Mouse (Mus musculus): ENCODE data around the gene Ciart. TPM values are rescaled to one million over a fixed set of nuclear protein-coding genes. Genes with fewer than 3 reads are reported as not detected.

The Ciart gene
- polyA plus RNA-seq, 1 experiment = 63.6 TPM

GRCm38 (mm10) chr3:95855502-95856089, 26.5 kb downstream of the Ciart start, which contains the start of gene Prpf3:
Gene Prpf3, minus strand, starts transcription at chr3:95855885.
- Histone ChIP-seq H3K27ac (ENCODE audit: insufficient read depth, low read length) (peak within 1 kb of the TSS; percentile 51; the same call in 1 of the 2 replicates), H3K4me1 (ENCODE audit: control insufficient read depth, insufficient read depth, low read length) (no peaks in the 10 kb centered on the region; the same call in 1 of the 2 replicates), H3K4me3 (ENCODE audit: insufficient read depth, low read length) (peak within 1 kb of the TSS; percentile 83)
- peak; percentile 77 for TF ChIP-seq POLR2A (IDR thresholded peaks at IDR 0.05; ENCODE audit: extremely low read depth, insufficient read depth, low read length)
- no peak for TF ChIP-seq CTCF (IDR thresholded peaks at IDR 0.05; ENCODE audit: extremely low read depth, insufficient read depth, low read length)

- TF ChIP-seq POLR2A (IDR thresholded peaks at IDR 0.05; ENCODE audit: extremely low read depth, insufficient read depth, low read length) (no peak), CTCF (IDR thresholded peaks at IDR 0.05; ENCODE audit: extremely low read depth, insufficient read depth, low read length) (no peak)
- Histone ChIP-seq H3K4me1 (ENCODE audit: control insufficient read depth, insufficient read depth, low read length) (no peaks in the 10 kb centered on the region; the same call in 1 of the 2 replicates), H3K4me3 (ENCODE audit: insufficient read depth, low read length) (no peak overlapping the region), H3K27ac (ENCODE audit: insufficient read depth, low read length) (no peak overlapping the region)
These were observed 30.7 kb downstream of the Ciart start for GRCm38 (mm10) chr3:95851317-95851716.

- TF ChIP-seq POLR2A (IDR thresholded peaks at IDR 0.05; ENCODE audit: extremely low read depth, insufficient read depth, low read length) (no peak), CTCF (IDR thresholded peaks at IDR 0.05; ENCODE audit: extremely low read depth, insufficient read depth, low read length) (no peak)
- no peak overlapping the region for H3K4me3 ChIP-seq (ENCODE audit: insufficient read depth, low read length)
- no peaks in the 10 kb centered on the region; the same call in 1 of the 2 replicates for H3K4me1 ChIP-seq (ENCODE audit: control insufficient read depth, insufficient read depth, low read length)
- no peak overlapping the region for H3K27ac ChIP-seq (ENCODE audit: insufficient read depth, low read length)
These were observed 31.4 kb downstream of the Ciart start for GRCm38 (mm10) chr3:95850611-95851010.

GRCm38 (mm10) chr3:95842503-95843214, 39.4 kb downstream of the Ciart start:
- TF ChIP-seq POLR2A (IDR thresholded peaks at IDR 0.05; ENCODE audit: extremely low read depth, insufficient read depth, low read length) = no peak
- no peak for TF ChIP-seq CTCF (IDR thresholded peaks at IDR 0.05; ENCODE audit: extremely low read depth, insufficient read depth, low read length)
- Histone ChIP-seq H3K4me3 (ENCODE audit: insufficient read depth, low read length) (no peak overlapping the region), H3K4me1 (ENCODE audit: control insufficient read depth, insufficient read depth, low read length) (no peaks in the 10 kb centered on the region), H3K27ac (ENCODE audit: insufficient read depth, low read length) (no peak overlapping the region)

- no peak overlapping the region for H3K27ac ChIP-seq (ENCODE audit: insufficient read depth, low read length)
- H3K4me3 ChIP-seq (ENCODE audit: insufficient read depth, low read length) = no peak overlapping the region
- no peak for TF ChIP-seq POLR2A (IDR thresholded peaks at IDR 0.05; ENCODE audit: extremely low read depth, insufficient read depth, low read length)
- no peak for TF ChIP-seq CTCF (IDR thresholded peaks at IDR 0.05; ENCODE audit: extremely low read depth, insufficient read depth, low read length)
- no peaks in the 10 kb centered on the region for H3K4me1 ChIP-seq (ENCODE audit: control insufficient read depth, insufficient read depth, low read length)
These were observed 42.8 kb downstream of the Ciart start for GRCm38 (mm10) chr3:95839250-95839649.

- no peak for TF ChIP-seq POLR2A (IDR thresholded peaks at IDR 0.05; ENCODE audit: extremely low read depth, insufficient read depth, low read length)
- no peak for TF ChIP-seq CTCF (IDR thresholded peaks at IDR 0.05; ENCODE audit: extremely low read depth, insufficient read depth, low read length)
- Histone ChIP-seq H3K27ac (ENCODE audit: insufficient read depth, low read length) (no peak overlapping the region), H3K4me3 (ENCODE audit: insufficient read depth, low read length) (no peak overlapping the region), H3K4me1 (ENCODE audit: control insufficient read depth, insufficient read depth, low read length) (no peaks in the 10 kb centered on the region)
These were observed 53.0 kb downstream of the Ciart start for GRCm38 (mm10) chr3:95829053-95829452.

Other genes with a start within 250 kb of the Ciart start
- gene Mcl1, start 223.5 kb downstream of the Ciart start, polyA plus RNA-seq (2012; rRNA removed) = 37.7 and 39.5 TPM in 2 replicates
- gene Adamtsl4, start 194.3 kb downstream of the Ciart start, polyA plus RNA-seq (2012; rRNA removed) = 6.0 and 6.4 TPM in 2 replicates
- 15.6 and 15.7 TPM in 2 replicates for gene Ecm1, start 142.7 kb downstream of the Ciart start, polyA plus RNA-seq (2012; rRNA removed)
- 38.6 and 39.3 TPM in 2 replicates for gene Tars2, start 122.0 kb downstream of the Ciart start, polyA plus RNA-seq (2012; rRNA removed)
- 21.4 and 22.8 TPM in 2 replicates for gene Rprd2, start 63.4 kb downstream of the Ciart start, polyA plus RNA-seq (2012; rRNA removed)
- 36.0 and 36.9 TPM in 2 replicates for gene Prpf3, start 26.4 kb downstream of the Ciart start, polyA plus RNA-seq (2012; rRNA removed)
- gene Mrps21, start 10.7 kb downstream of the Ciart start, polyA plus RNA-seq (2012; rRNA removed) = 250 and 251 TPM in 2 replicates
- gene BC028528, start 9.8 kb upstream of the Ciart start, polyA plus RNA-seq (2012; rRNA removed) = 14.2 and 15.6 TPM in 2 replicates
- gene Aph1a, start 11.7 kb upstream of the Ciart start, polyA plus RNA-seq (2012; rRNA removed) = 68.6 and 71.6 TPM in 2 replicates
- gene Car14, start 22.4 kb upstream of the Ciart start, polyA plus RNA-seq (2012; rRNA removed) = 19.9 and 22.3 TPM in 2 replicates
- gene Anp32e, start 47.0 kb upstream of the Ciart start, polyA plus RNA-seq (2012; rRNA removed) = 69.8 and 85.5 TPM in 2 replicates
- 133 and 134 TPM in 2 replicates for gene Plekho1, start 113.8 kb upstream of the Ciart start, polyA plus RNA-seq (2012; rRNA removed)
- gene Vps45, start 176.2 kb upstream of the Ciart start, polyA plus RNA-seq (2012; rRNA removed) = 29.9 and 32.1 TPM in 2 replicates
- gene Otud7b, start 222.3 kb upstream of the Ciart start, polyA plus RNA-seq (2012; rRNA removed) = 17.3 and 19.9 TPM in 2 replicates